Mouse (Mus musculus) ES-Bruce4 (cell line): Measurements from ENCODE around the gene Ror2.

Experiments used
- CTCF ChIP-seq: IDR thresholded peaks from one replicate; pipeline ENCODE4 v1.8.1; 2011; ENCODE audit warnings: low read depth, low read length
- EP300 ChIP-seq: IDR thresholded peaks from 2 replicates; pipeline ENCODE4 v1.6.1; 2011; ENCODE audit warnings: low read depth, low read length; ENCODE audit not compliant: insufficient read depth

DNA sequence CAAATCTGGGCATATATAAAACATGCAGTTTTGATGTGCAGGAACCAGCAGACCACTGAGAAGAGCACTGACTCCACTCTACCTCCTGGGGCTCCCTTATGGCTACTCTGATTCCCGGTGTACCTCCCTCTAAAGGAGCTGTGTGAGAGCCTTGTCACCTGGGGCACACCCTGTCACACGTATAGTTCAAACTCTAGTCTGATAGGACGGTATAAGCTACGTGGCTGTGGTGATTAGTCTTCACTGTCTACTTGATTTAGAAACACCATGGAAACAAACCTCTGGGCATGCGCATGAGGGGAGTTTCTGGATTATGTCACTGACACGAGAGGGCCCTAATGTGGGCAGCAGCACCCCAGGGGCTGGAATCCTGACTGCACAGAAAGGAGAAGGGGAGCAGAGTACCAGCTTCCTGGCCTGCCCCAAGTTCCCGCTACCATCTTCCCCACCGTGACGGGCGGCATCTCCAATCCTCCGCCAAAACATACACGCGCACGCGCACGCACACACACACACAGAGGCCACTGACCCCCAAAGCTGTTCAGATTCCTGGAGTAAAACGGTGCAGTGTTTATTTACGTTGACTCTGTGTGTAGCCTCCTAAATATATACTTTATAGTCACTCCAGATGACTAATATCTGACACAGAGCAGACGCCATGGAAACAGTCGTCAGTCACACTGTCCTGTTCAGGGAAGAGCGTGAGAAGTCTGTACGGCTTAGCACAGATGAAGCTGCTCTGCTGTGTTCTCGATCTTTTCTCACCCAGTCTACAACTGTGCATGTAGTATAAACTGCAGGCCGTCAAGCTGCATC is 37.1 kb downstream of the Ror2 start:
- TF ChIP-seq EP300 (no peak), CTCF (no peak)
